Mouse (Mus musculus) CH12.LX (cell line): ENCODE results near the gene Ttc7. TPM values are rescaled to one million over a fixed set of nuclear protein-coding genes. Genes with fewer than 3 reads are reported as not detected.

Experiments
- DNase-seq: peaks from one replicate; pipeline ENCODE4 v3.0.0-alpha.2; 2013; ENCODE audit errors: extremely low read depth
- H3K27ac ChIP-seq: 2 replicates; pipeline ENCODE4 v1.5.1; 2012; ENCODE audit warnings: low read depth, mild to moderate bottlenecking, control low read depth, moderate library complexity; ENCODE audit not compliant: insufficient read depth
- H3K27me3 ChIP-seq: replicated peaks from 2 replicates; pipeline ENCODE3; 2012; ENCODE audit warnings: inconsistent platforms
- H3K36me3 ChIP-seq, 2 experiments: replicated peaks in 1 of 2; 2 replicates each; pipeline versions ENCODE3 to v1.6.1; 2012; ENCODE audit warnings: inconsistent platforms in 1 of 2, low read length in 1 of 2, mild to moderate bottlenecking in 1 of 2, mixed read lengths in 1 of 2, moderate library complexity in 1 of 2; ENCODE audit not compliant: control insufficient read depth in 1 of 2, insufficient read depth in 1 of 2
- H3K4me1 ChIP-seq, 2 experiments: 2 replicates each; pipeline ENCODE4 v1.6.1; 2012; ENCODE audit warnings: inconsistent platforms in 1 of 2, moderate library complexity in 1 of 2; ENCODE audit not compliant: insufficient read depth in 2 of 2, control insufficient read depth in 1 of 2
- H3K4me2 ChIP-seq: 2 replicates; pipeline ENCODE4 v1.6.1; 2012; ENCODE audit warnings: low read depth, mild to moderate bottlenecking, control low read depth; ENCODE audit not compliant: poor library complexity, insufficient read depth, severe bottlenecking
- H3K4me3 ChIP-seq, 3 experiments: fragments of 150-350 bp in 1 of 3; sonication (generic) in 1 of 3; replicated peaks in 1 of 3; 2 replicates each; pipeline versions ENCODE3 to v1.5.1; 2011 to 2012; ENCODE audit warnings: low read depth in 2 of 3, low read length in 2 of 3, mild to moderate bottlenecking in 2 of 3, moderate library complexity in 2 of 3, control low read depth in 1 of 3, improper control_type of control experiment in 1 of 3, inconsistent platforms in 1 of 3, mixed read lengths in 1 of 3; ENCODE audit not compliant: poor library complexity in 1 of 3
- H3K79me2 ChIP-seq: replicated peaks from 2 replicates; pipeline ENCODE4 v1.6.1; 2012; ENCODE audit warnings: mild to moderate bottlenecking, moderate library complexity; ENCODE audit not compliant: control insufficient read depth, poor library complexity, insufficient read depth, severe bottlenecking; ENCODE audit errors: extremely low read depth
- H3K9ac ChIP-seq: 2 replicates; pipeline ENCODE4 v1.6.1; 2012; ENCODE audit warnings: low read depth, mild to moderate bottlenecking, control low read depth, moderate library complexity; ENCODE audit not compliant: insufficient read depth
- H3K9me3 ChIP-seq: replicated peaks from 2 replicates; pipeline ENCODE3; 2012; ENCODE audit warnings: low read length, inconsistent platforms, mixed read lengths
- BHLHE40 ChIP-seq: IDR thresholded peaks from 2 replicates; pipeline ENCODE4 v1.6.1; 2011; ENCODE audit warnings: mild to moderate bottlenecking, low read depth, low read length, improper control_type of control experiment
- CHD1 ChIP-seq: IDR thresholded peaks from 2 replicates; pipeline ENCODE4 v1.6.1; 2012; ENCODE audit warnings: low read depth, low read length, improper control_type of control experiment, inconsistent platforms
- ELF1 ChIP-seq: IDR thresholded peaks from 2 replicates; pipeline ENCODE4 v1.6.1; 2014; ENCODE audit warnings: low read depth, mild to moderate bottlenecking, inconsistent platforms, low read length, improper control_type of control experiment
- ETS1 ChIP-seq: conservative IDR thresholded peaks from 2 replicates; pipeline ENCODE4 v1.6.1; 2012; ENCODE audit warnings: low read depth, mild to moderate bottlenecking, inconsistent platforms, low read length, improper control_type of control experiment, moderate library complexity
- GABPA ChIP-seq: IDR thresholded peaks from 2 replicates; pipeline ENCODE4 v1.6.1; 2012; ENCODE audit warnings: low read depth, low read length, improper control_type of control experiment, inconsistent platforms; ENCODE audit not compliant: insufficient replicate concordance
- JUND ChIP-seq: conservative IDR thresholded peaks from 2 replicates; pipeline ENCODE4 v1.6.1; 2011; ENCODE audit warnings: low read depth, low read length, improper control_type of control experiment
- MAFK ChIP-seq: IDR thresholded peaks from 2 replicates; pipeline ENCODE4 v1.6.1; 2011; ENCODE audit warnings: low read length, improper control_type of control experiment; ENCODE audit not compliant: insufficient replicate concordance
- MAX ChIP-seq: IDR thresholded peaks from 2 replicates; pipeline ENCODE4 v1.6.1; 2011; ENCODE audit warnings: low read length, improper control_type of control experiment
- MXI1 ChIP-seq: IDR thresholded peaks from 2 replicates; pipeline ENCODE4 v1.6.1; 2011; ENCODE audit warnings: mild to moderate bottlenecking, low read depth, low read length, improper control_type of control experiment
- NRF1 ChIP-seq: IDR thresholded peaks from 2 replicates; pipeline ENCODE4 v1.6.1; 2014; ENCODE audit warnings: low read depth, mild to moderate bottlenecking, inconsistent platforms, low read length, improper control_type of control experiment, moderate library complexity
- SIN3A ChIP-seq: IDR thresholded peaks from 2 replicates; pipeline ENCODE4 v1.6.1; 2012; ENCODE audit warnings: low read length, improper control_type of control experiment, inconsistent platforms
- SMC3 ChIP-seq: IDR thresholded peaks from 2 replicates; pipeline ENCODE4 v1.6.1; 2011; ENCODE audit warnings: low read depth, low read length, improper control_type of control experiment
- ZNF384 ChIP-seq: IDR thresholded peaks from 2 replicates; pipeline ENCODE4 v1.6.1; 2012; ENCODE audit warnings: low read depth, low read length, improper control_type of control experiment, inconsistent platforms
- dilution Hi-C: fragments of 300-500 bp; cut with MboI; formaldehyde crosslinking; loops from 2 replicates; pipeline ENCODE4 v1.14.3; 2020; ENCODE audit warnings: low sequenced_read_pairs; ENCODE audit not compliant: extremely low pct_unique_long_range_greater_than_20kb, extremely low pct_ligation_motif_present
- in situ Hi-C: fragments of 300-500 bp; cut with MboI; formaldehyde crosslinking; loops from 3 replicates; pipeline ENCODE4 v1.14.3; 2019; ENCODE audit warnings: low sequenced_read_pairs, low pct_ligation_motif_present, low pct_unique_long_range_greater_than_20kb, mixed read lengths
- polyA plus RNA-seq: library from polyadenylated mRNA; unstranded; fragments of >175 nt; gene quantifications from 2 replicates; pipeline ENCODE4 v1.2.1, GENCODE M21; 2012; ENCODE audit warnings: low read depth; ENCODE audit not compliant: insufficient read length
- total RNA-seq, 2 experiments: library from RNA; depleted of rRNA; stranded (reverse); fragments of 300-350 nt in 1 of 2; fragments of >200 nt in 1 of 2; gene quantifications; 2 replicates each; pipeline ENCODE4 v1.2.3; 2012 to 2014

The Ttc7 gene
- total and polyA plus RNA-seq, 3 experiments = 6.2 to 16.4 (median 12.8) TPM

DNA sequence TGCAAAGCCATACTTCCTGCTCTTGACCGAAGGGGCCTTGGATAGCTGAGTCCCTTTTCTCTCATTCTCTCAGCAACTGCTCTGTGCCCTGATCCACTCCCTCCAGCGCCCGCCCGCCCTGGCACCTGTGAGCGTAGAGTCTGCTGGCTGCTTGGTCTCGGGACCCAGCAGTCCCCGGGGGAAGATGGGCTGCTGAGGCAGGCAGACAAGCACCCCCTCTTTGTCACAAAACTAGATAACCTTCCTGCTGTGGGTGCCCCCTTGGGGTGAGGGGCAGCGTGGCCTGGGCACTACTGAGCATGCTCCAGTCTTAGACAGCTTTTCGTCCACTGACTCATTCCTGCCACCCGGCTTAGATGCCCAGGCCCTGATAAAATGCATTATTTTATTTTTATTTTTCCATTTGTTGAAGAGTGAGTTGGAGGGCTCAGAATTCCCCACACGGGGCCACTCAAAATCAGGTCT lies 96.5 kb downstream of the Ttc7 start:
- H3K9me3 ChIP-seq = no peaks in the 10 kb centered on the region
- H3K36me3 ChIP-seq = no peaks in the 10 kb centered on the region
- peak overlapping the region in 1 of 3 experiments; percentile 24 for H3K4me3 ChIP-seq
- no peak for TF ChIP-seq CHD1
- TF ChIP-seq NRF1 = peak; percentile 76
- no peak for TF ChIP-seq ETS1
- no peak for TF ChIP-seq MAX
- peaks cover 45 to 74% of the 10 kb centered on the region in 2 experiments for H3K4me1 ChIP-seq
- peak overlapping the region; percentile 58 for H3K27ac ChIP-seq
- no peak overlapping the region for H3K9ac ChIP-seq
- in situ Hi-C loops (no loop called here), dilution Hi-C loops (no loop called here)
- H3K4me2 ChIP-seq = no peak overlapping the region
- no peaks in the 10 kb centered on the region for H3K79me2 ChIP-seq
- peak; percentile 51 for DNase-seq
- H3K27me3 ChIP-seq = no peaks in the 10 kb centered on the region

GRCm38 (mm10) chr17:87379821-87380220 lies 97.1 kb downstream of the Ttc7 start:
- H3K27me3 ChIP-seq = no peaks in the 10 kb centered on the region
- in situ Hi-C loops = no loop called here

DNA sequence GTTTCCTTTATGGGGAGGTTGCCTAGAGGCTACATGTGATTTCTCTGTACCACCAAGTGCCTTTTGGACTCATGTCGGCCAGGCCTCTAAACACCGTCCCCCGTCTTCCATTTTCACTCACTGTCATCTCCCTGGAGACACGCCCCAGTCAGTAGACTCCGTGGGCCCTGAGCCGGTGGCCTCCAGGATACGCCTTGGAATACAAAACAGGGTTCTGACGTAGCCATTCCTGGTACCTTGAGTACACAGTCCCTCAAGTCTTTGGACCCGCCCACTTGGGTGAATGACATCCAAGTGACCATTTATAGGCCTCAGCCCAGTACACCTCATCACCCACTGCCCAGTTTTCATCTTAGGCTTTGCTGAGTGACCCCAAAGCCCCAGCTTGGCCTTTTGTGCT lies 98.0 kb downstream of the Ttc7 start:
- dilution Hi-C loops = no loop called here

More at GRCm38 (mm10) chr17:87379821-87380220, 97.1 kb downstream of the Ttc7 start:
- Histone ChIP-seq H3K36me3 (no peaks in the 10 kb centered on the region), H3K9ac (no peak overlapping the region), H3K9me3 (no peaks in the 10 kb centered on the region), H3K4me3 (peak overlapping the region in 2 of 3 experiments; percentile 14 to 21), H3K27ac (peak overlapping the region; percentile 81), H3K79me2 (no peaks in the 10 kb centered on the region), H3K4me2 (peak overlapping the region; percentile 13; the same call in 1 of the 2 replicates), H3K4me1 (peaks cover 45 to 73% of the 10 kb centered on the region in 2 experiments)
- TF ChIP-seq ZNF384 (no peak), SIN3A (no peak), MAFK (peak; percentile 48; the same call in 1 of the 2 replicates), MXI1 (no peak)
- peak; percentile 42 for DNase-seq
- dilution Hi-C loops = no loop called here

More for the DNA sequence above, 98.0 kb downstream of the Ttc7 start:
- in situ Hi-C loops = no loop called here
- Histone ChIP-seq H3K27ac (no peak overlapping the region), H3K4me3 (no peak overlapping the region), H3K36me3 (no peaks in the 10 kb centered on the region), H3K9ac (no peak overlapping the region), H3K79me2 (no peaks in the 10 kb centered on the region), H3K9me3 (no peaks in the 10 kb centered on the region), H3K4me2 (no peak overlapping the region), H3K4me1 (peaks cover 42 to 66% of the 10 kb centered on the region in 2 experiments), H3K27me3 (no peaks in the 10 kb centered on the region)
- no peak for TF ChIP-seq GABPA
- no peak for TF ChIP-seq BHLHE40
- no peak for TF ChIP-seq JUND
- no peak for TF ChIP-seq ELF1
- TF ChIP-seq NRF1 = no peak
- no peak for TF ChIP-seq SMC3
- no peak for TF ChIP-seq MXI1
- TF ChIP-seq MAFK = no peak
- DNase-seq = no peak
